Mouse (Mus musculus): ENCODE data around the gene Xrcc4.

Xrcc4 gene

DNA sequence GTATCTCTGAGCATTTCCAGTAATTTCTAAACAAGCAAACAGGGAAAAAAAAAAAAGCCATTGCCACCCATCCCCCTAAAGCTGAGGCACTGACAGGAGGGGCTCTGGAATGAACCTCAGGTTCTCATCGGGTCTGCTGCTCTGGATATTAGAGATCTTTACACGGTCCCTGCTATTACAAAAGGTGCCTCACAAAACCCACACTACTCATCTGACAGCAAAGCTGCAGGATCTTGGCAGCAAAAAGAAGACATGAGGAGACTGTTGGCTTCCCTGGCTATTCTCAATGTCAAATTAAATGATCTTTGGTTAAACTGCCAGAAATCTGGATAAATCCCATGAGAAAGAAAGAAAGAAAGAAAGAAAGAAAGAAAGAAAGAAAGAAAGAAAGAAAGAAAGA, 145.1 kb downstream of the Xrcc4 start:
- no peak for DNase-seq (ENCODE audit: low read depth, low spot score)

DNA sequence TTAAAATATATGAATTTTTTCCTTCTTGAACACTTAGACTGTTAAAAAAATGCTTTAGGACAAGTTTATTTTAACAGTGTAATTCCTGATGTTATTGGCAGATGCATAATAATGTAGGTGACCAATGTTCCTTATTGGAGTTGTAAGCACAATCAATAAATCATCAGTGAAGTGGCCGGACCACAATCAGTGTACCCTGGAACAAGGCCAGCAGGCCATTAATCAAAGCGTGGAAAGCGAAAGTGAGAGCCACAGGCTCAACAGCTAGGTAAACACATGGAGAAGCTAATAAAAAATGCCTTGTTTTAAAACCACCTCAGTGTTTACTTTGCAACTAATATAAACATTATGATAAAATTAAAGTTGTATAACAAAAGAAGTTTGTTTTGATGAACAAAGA, 159.9 kb downstream of the Xrcc4 start:
- DNase-seq (ENCODE audit: low read depth, low spot score): peak; percentile 33

DNA sequence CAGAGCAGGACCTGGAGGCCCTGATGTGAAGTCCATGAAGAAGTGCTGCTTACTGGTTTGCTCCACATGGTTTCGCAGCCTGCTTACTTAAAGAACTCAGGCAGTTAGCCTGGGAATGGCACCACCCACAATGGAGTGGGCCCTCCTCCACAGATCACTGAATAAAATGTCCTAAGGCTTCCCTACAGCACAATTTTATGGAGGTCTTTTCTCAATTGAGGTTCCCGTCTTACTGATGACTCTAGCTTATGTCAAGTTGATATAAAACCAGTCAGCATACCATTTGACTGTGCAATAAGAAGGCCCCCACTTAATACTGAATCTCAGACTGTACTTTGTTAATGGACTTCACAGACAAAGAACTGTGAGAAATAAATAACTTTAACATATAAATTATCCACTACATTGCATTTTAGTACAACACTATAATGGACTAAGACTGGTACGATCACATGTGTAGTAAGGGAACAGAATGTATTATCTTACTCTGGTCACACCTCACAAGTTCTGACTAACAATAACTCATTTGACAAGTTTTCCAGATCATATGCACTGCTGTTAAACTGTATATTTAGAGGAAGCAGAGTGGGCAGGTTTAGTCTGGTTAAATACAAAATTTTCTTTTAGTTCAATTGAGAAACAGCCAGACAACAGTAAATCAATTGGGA, 170.5 kb downstream of the Xrcc4 start:
- no peak for DNase-seq (ENCODE audit: low read depth, low spot score)

DNA sequence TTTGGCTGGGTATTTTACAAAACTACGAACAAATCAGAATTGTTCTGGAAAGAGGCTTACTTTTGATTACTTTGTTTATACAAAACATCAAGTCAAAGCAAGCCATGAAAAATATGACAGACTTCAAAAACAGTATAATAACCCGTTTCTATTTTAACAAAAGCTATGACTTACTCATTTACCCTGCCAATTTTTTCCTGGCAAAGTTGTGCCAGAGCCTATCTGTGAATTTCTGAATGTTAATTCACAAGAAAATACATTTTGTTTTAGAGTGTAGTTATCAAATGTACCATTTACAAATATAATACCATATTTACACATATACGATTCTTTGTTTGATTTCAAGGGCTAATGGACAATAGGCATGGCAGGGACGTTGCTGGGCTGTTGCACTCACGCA, 175.1 kb downstream of the Xrcc4 start:
- DNase-seq (ENCODE audit: low read depth, low spot score): no peak

DNA sequence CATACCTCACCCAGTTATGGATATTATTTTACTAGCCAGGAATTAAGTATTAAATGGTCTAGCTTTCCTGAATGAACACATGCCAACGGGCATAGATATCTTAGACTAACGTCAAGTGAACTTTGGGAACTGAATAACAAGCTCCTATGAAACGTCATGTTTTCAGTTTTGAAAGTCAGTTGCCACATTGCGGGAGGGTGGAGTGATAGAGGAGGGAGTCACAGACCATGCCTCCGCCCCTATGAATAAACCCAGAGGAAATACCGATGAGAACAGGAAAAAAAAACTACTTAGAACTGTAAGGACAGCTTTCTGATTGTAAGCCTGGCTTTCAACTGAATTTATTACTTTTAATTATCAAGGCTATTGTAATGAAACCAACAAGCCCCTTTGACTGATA, 175.5 kb downstream of the Xrcc4 start:
- no peak for DNase-seq (ENCODE audit: low read depth, low spot score)

DNA sequence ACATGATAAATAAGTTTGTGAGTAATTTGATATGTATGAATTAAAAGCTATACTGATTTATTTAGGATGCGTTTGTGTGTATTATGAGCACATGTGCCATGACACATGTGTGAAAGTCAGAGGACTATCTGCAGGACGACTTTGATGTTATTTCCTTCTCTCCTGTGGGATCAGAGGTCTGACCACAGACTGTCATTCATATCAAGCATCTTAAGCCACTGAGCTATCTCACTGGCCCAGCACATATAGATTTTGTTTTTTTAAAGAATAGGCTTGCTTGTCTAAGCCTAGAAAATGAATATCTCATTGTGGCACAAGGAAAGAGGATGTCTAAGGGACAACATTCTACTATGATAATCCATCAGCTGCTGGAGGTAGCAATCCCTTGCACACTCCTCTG, 183.3 kb downstream of the Xrcc4 start:
- DNase-seq (ENCODE audit: low read depth, low spot score): no peak

DNA sequence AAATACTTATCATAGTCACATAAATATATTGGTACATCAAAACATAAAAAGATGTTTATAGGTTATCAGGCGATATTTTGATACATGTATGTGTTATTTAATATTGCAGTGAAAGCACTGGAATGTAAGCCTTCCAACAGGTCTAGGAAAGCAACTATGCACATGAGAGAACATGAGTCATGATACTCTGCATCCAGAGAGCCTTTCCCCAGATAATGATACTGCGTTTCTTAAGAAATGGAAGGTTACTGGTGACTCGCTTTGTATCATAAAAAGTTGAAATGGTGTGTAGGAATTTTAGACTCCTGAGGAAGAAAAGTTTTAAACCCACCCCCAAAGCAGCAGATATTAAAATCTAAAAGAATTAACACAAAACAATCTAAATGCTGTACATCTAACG, 190.3 kb downstream of the Xrcc4 start:
- DNase-seq (ENCODE audit: low read depth, low spot score): peak; percentile 72

DNA sequence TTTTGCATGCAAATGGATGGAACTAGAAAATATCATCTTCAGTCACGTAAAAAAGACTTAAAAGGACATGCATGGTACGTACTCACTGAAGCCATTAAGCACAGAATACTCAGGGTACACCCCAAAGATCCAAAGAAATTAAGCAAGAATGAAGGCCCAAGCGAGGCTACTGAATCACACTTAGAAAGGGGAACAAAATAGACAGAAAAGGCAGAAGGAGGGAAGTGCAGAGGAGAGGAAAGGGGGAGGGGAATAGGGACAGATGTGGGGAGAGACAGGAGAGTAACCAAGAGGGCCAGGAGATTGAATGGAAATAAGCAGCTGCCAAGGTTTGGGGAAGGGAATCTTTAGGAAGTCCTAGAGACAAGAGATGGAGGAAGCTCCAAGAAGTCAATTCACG, 197.3 kb downstream of the Xrcc4 start:
- DNase-seq (ENCODE audit: low read depth, low spot score): no peak

DNA sequence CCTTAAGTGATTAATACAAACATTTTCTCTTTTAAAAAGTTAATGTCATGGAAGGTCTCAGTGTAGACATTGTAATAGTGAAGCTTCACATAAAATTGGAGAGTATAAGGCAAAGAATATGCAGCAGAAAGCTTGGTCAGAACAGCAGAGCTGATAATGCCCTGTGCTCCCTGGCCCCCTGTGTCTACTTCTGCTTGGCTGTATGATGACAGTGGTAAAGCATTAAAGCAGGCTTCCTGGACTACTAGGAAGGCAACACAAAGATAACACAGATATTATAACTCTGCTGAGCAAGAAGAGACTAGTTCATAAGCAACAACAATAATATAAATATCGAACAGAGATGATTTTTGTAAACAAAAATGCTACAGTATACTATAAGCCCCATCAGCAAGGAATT, 199.2 kb downstream of the Xrcc4 start:
- no peak for DNase-seq (ENCODE audit: low read depth, low spot score)

DNA sequence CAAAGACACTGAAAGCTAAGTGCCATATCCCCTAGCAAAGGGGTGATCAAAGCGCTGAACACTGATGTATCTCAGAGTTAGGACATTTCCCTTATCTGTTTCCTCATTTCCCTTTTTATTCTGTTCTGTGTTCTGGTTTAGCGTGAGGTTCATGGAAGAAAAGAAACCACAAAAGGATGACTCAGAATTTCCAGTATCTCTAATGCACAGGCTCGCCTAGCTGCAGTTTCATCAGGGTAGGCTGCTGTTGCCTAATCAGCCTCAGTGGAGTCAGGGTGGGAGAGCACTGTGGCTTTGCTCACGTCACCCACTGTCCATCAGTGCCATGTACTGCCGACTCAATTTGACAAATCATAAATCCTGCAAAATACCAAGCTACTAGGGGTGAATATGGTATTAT, 200.3 kb downstream of the Xrcc4 start:
- DNase-seq (ENCODE audit: low read depth, low spot score): peak; percentile 97

DNA sequence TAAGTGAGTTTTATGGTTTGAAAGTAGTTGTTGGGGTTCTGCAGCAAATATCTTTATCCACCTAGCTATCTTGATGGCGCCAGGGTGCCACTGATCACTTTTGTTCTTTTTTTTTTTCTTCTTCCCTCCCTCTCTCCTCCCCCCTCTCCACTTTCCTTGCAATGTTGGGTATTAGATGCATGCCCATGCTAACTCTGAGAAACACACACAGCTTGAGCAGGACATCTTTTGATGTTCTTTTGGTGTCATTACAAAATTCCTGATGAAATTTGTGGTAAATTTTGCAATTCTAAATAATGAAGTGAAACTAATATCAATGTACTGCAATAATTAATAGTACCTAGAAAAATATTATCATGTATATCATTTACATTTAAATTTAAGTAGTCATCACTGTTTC, 205.9 kb downstream of the Xrcc4 start:
- DNase-seq (ENCODE audit: low read depth, low spot score): no peak

DNA sequence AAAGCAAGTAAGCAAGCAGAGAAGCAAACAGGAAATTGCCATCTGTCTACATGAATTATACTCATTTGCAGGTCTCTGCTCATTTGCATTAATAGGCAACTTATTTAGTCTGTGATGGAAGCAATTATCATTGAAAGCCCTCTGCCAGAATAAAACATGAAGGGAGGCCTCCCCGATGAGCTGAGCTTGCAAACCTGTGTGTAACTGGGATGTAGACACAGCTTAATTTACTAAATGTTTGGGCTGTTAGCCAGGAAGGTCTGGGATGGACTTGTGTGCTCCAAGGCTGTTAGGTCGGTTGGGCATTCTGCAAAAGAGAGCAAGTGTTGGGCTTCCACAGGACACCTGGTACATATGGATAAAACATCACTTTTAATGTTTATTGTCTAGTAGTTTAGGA, 208.1 kb downstream of the Xrcc4 start:
- no peak for DNase-seq (ENCODE audit: low read depth, low spot score)

DNA sequence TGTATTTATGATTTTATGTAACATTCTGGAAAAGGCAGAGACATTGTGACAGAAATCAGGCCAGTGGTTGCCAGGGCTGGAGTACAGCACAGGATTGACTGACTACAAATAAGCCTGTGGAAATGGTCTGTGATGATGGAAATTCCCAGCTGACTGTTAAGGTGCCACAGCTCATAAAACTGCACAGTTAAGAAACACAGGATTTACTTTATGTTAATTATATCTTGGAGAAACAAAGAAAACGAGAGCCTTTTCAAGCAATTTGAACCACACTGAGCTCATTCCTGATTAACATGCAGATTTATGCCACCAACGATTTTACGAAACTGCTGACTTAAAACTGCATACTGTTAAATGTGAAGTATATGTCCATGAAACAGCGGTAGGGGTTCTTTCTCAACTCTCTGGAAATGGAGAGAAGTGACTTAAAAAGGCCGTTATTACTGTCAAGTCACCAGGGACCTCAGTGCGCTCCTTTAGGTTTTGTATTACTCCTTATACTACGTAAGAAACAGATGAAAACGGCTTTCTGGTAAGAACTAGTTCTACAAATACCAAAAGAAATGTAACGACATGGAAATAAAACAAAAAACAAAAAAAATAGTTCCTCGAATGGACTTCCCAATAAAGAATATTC, 210.5 kb downstream of the Xrcc4 start:
- no peak for DNase-seq (ENCODE audit: low read depth, low spot score)

DNA sequence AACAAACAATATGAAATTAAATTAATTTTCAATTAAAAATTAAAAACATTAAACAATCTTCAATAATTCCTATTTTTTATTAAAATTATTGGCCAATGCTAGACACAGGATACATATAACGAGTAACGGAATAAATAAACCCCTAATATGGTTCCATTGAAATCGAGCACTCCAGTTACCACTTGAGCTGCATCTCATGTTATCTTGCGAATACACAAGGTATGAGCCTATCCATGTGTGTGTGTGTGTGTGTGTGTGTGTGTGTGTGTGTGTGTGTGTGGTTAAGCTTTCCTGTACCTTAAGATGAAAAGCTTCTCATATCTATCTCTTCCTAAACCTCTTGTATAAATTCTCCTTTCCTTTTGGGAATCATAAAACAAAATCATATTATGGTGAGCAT, 213.9 kb downstream of the Xrcc4 start:
- no peak for DNase-seq (ENCODE audit: low read depth, low spot score)

DNA sequence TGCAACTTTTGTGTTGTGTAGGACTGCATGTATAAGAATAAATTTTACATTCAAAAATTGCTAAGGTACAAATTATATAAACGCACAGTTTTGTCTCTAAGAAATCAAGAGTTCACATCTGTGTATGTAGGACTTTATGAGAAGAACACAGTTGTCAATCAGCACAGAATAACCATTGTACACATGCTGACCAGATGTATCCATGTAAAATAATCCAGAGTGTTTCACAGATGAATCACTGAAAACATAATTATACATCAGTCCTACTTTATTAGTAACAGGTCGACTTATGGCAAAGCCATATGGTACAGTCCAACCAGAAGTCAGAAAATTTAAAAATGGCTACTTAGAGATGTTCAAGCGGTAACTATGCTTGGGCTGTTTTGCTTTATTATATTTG, 216.7 kb downstream of the Xrcc4 start:
- peak; percentile 75 for DNase-seq (ENCODE audit: low read depth, low spot score)

DNA sequence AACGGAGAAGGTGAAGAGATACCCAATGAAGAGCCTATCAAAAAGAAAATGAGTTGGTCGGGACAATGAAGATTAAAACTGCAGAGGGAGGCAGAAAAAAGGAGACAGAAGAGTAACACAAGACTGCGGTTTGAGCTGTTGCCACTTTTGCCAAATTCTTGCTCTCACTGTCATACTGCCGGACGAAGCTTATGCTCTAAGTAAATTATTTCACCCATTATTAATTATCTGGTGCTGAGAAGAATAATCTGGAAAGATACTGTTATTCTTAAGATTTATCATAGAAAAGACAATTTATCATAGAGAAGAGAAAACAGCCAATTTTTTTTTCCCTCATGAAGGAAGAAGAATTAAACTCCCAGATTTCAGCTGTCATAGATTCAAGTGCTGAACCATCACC, 235.3 kb downstream of the Xrcc4 start:
- DNase-seq (ENCODE audit: low read depth, low spot score): no peak

DNA sequence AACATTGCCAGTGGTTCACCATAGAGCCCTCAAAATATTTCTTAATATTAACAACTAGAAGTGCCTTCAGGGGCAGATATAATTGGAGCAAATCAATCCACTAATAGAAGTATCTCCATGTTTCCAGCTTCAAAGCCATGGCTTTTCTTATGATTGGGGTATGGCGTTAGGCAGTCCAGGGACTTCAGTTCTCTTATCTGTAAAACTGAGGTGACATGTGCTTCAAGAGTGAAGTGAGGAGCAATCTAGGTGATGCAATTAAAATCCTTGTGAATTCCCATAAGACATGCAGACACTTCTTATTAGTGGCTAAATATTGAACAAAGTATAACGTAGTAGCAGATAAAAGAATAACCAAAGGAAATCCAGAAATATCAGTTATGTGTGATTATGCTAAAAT, 238.7 kb downstream of the Xrcc4 start:
- no peak for DNase-seq (ENCODE audit: low read depth, low spot score)

DNA sequence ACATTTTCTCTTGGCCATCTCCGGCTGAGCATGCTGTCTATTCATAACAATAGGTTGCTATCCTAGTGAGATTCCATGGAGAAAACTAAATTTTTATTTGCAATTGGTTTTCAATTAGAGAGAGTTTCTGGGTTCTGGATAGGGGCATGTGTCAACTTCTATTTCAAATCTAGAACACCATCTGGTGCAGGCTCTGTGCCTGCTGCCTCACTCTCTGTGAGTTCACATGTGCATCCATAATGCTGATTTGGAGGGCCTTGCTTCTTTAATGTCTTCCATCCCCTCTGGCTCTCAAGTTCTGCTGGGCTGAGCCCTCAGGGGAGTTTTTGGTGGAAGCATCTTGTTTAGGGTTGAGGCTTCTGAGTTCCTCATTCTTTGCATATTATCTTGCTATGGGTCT, 239.5 kb downstream of the Xrcc4 start:
- DNase-seq (ENCODE audit: low read depth, low spot score): no peak

DNA sequence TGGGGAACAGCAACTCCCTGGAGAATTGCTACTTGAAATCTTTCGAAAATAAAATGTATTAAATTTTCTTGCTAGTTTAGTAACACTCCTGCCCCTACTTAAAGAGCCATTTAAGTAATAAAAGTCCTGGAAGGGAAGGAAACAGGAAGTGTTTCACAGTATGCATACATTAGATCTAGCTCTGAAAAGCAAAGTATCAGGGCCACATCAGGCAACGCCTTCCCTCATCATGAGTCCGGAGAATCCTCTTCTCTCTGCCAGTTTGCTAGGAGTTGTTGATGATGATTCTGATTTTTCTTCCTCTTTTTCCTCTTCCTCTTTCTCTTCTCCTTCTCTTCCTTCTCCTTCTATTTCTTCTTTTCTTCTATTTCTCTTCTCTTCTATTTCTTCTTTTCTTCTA, 250.8 kb downstream of the Xrcc4 start:
- DNase-seq (ENCODE audit: low read depth, low spot score): no peak

DNA sequence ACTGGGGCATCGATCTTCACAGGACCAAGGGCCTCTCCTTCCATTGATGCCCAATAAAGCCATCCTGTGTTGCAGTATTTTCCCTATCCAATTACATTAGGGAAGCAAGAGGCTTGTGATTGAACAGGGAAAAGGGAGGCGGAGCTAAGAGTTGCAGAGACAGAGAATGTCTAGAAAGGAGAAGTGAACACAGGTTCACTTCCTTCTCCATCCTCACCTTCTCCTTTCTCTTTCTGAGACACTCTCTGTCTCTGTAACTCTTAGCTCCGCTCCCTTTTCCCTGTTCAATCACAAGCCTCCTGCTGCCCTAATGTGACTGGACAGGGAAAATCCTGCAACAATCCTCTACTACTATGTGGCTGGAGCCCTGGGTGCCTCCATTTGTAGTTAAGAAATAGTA, 254.9 kb downstream of the Xrcc4 start:
- no peak for DNase-seq (ENCODE audit: low read depth, low spot score)

DNA sequence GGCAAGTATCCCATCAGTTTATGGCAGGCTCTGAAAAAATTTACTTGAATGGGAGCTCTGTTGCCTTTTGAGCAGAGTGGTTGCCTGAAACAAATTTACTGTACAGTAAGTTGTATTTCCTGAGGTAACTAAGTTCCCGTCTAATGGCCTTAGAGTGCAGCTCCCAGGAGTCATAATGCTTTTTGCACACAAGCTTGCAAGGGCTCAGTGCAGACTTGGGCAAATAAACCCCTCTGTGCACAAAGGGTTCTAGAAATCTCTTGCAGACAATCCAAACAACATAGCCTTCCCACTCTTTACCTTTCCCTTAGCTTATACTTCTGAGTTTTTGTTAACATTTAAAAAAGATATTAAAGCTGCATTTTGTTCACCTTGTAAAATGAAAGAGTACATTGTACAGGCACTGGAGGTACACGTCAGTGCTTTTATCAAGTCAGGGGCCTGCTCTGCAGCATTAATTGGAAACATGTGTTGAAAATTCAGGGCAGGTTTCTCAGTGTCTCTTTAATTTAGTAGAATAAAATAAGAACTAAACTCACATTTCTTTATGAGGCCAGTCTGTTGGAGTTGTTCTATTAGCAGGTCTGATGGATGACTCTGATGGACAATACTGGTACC, 256.2 kb downstream of the Xrcc4 start:
- DNase-seq (ENCODE audit: low read depth, low spot score): peak; percentile 37

DNA sequence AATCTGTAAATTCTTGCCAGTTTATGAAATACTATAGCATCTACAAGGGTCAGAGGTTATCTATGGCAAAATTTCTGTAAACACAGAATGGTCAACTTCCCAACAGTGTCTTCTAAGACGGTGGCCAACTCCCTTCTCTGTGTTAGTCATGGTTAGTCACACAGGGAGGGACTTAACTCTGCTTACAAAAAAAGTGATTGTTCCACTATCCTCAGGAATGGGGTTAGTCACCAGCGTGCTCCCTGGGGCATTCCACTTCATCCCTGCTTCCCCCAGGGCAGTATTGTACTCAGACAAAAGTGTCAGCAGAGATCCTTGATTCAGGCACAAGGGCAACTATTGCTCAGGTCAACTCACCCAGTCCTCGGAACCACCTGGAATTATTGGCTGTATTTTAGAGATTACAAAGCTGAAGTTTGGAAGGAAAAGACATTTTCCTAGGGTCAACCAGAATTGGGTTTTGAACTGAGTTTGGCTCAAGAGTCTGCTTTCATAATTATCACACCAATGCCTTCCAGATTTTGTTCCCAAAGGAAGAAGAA, 260.9 kb downstream of the Xrcc4 start:
- DNase-seq (ENCODE audit: low read depth, low spot score): peak; percentile 98

DNA sequence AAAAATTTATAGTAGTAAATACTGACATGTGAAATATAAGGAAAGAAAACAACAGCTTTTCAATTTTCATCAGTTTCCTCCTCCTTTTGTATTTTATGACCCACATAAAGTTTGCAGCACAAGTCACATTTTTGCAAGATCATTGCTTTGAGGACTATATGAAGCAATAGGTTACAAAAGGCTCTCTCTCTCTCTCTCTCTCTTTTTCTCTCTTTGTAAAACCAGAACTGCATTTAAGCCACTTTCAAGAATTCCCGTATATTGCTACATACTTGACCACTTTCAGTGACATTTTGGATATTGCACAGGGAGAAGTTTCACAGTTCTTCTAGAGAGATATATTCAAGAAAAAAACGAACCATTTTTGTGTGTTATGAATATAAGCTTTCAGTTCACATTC, 261.6 kb downstream of the Xrcc4 start:
- peak; percentile 40 for DNase-seq (ENCODE audit: low read depth, low spot score)

Data from 3T3-L1 (cell line).